Mouse (Mus musculus) bone marrow macrophage, adult 2 months (primary cell): ENCODE measurements around the gene Zfp281.

Experiments used
- CTCF ChIP-seq: IDR thresholded peaks from 2 replicates; pipeline ENCODE4 v1.5.1; 2012; ENCODE audit warnings: low read depth, mild to moderate bottlenecking, low read length, moderate library complexity
- POLR2A ChIP-seq: IDR thresholded peaks from 2 replicates; pipeline ENCODE4 v1.6.1; 2012; ENCODE audit warnings: mild to moderate bottlenecking, low read depth, low read length, borderline replicate concordance

- TF ChIP-seq POLR2A: no peak
- no peak for TF ChIP-seq CTCF
These were observed 11.4 kb upstream of the Zfp281 start for GRCm38 (mm10) chr1:136613300-136613751.
